Mouse (Mus musculus): ENCODE measurements around the gene Frmd4a. TPM values are rescaled to one million over a fixed set of nuclear protein-coding genes. Genes with fewer than 3 reads are reported as not detected.

Frmd4a gene
- total RNA-seq, 2 experiments from 2014 or later: 86.4 to 94.1 TPM

GRCm38 (mm10) chr2:4487280-4487679 is 469.8 kb downstream of the Frmd4a start:
- DNase-seq (ENCODE audit: low spot score in 2 of 2): peak in 1 of 2 experiments; percentile 58
- intact Hi-C loops (cut with DNase I): loop anchor here (5.0 to 10.0 kb wide), 2 partner anchors 85 to 152 kb away; no protein-coding TSS in a partner anchor

- intact Hi-C loops (cut with DNase I): loop anchor here (5.0 to 10.0 kb wide), 5 partner anchors 176 to 674 kb away; no protein-coding TSS in a partner anchor
- DNase-seq (ENCODE audit: low spot score in 2 of 2): no peak
Measured at GRCm38 (mm10) chr2:4490845-4491244, 473.3 kb downstream of the Frmd4a start.

GRCm38 (mm10) chr2:4492485-4493481 is 475.3 kb downstream of the Frmd4a start:
- intact Hi-C loops (cut with DNase I): loop anchor here (5.0 to 10.0 kb wide), 5 partner anchors 178 to 675 kb away; no protein-coding TSS in a partner anchor
- peak; percentile 84 to 86 for DNase-seq (ENCODE audit: low spot score in 2 of 2)

- intact Hi-C loops (cut with DNase I): loop anchor here (5.0 to 10.0 kb wide), 5 partner anchors 180 to 677 kb away; no protein-coding TSS in a partner anchor
- no peak for DNase-seq (ENCODE audit: low spot score in 2 of 2)
Measured at GRCm38 (mm10) chr2:4494478-4494877, 477.0 kb downstream of the Frmd4a start.

- intact Hi-C loops (cut with DNase I): loop anchor here (1.0 to 10.0 kb wide), 5 partner anchors 102 to 464 kb away; no protein-coding TSS in a partner anchor
- peak; percentile 67 to 69 for DNase-seq (ENCODE audit: low spot score in 2 of 2)
Measured at GRCm38 (mm10) chr2:4499257-4499656, 481.7 kb downstream of the Frmd4a start.

GRCm38 (mm10) chr2:4499916-4500315 is 482.4 kb downstream of the Frmd4a start:
- intact Hi-C loops (cut with DNase I): loop anchor here (1.0 to 10.0 kb wide), 6 partner anchors 101 to 465 kb away; no protein-coding TSS in a partner anchor
- peak; percentile 38 to 49 for DNase-seq (ENCODE audit: low spot score in 2 of 2)

GRCm38 (mm10) chr2:4501257-4502027 is 483.9 kb downstream of the Frmd4a start:
- intact Hi-C loops (cut with DNase I): loop anchor here (10.0 kb wide), 1 partner anchor 133 kb away; no protein-coding TSS in a partner anchor
- DNase-seq (ENCODE audit: low spot score in 2 of 2): peak in 1 of 2 experiments; percentile 47

- intact Hi-C loops (cut with DNase I): loop anchor here (10.0 kb wide), 1 partner anchor 130 kb away; no protein-coding TSS in a partner anchor
- DNase-seq (ENCODE audit: low spot score in 2 of 2): peak in 1 of 2 experiments; percentile 45
Measured at GRCm38 (mm10) chr2:4504413-4504812, 486.9 kb downstream of the Frmd4a start.

- no peak for DNase-seq (ENCODE audit: low spot score in 2 of 2)
- intact Hi-C loops (cut with DNase I): loop anchor here (10.0 kb wide), 1 partner anchor 129 kb away; no protein-coding TSS in a partner anchor
Measured at GRCm38 (mm10) chr2:4505695-4506094, 488.2 kb downstream of the Frmd4a start.

- DNase-seq (ENCODE audit: low spot score in 2 of 2): no peak
- intact Hi-C loops (cut with DNase I): loop anchor here (10.0 kb wide), 1 partner anchor 128 kb away; no protein-coding TSS in a partner anchor
Measured at GRCm38 (mm10) chr2:4506659-4507058, 489.1 kb downstream of the Frmd4a start.

- intact Hi-C loops (cut with DNase I): loop anchor here (10.0 kb wide), 1 partner anchor 127 kb away; no protein-coding TSS in a partner anchor
- no peak for DNase-seq (ENCODE audit: low spot score in 2 of 2)
Measured at GRCm38 (mm10) chr2:4507887-4508615, 490.5 kb downstream of the Frmd4a start.

GRCm38 (mm10) chr2:4508959-4509615 is 491.6 kb downstream of the Frmd4a start:
- intact Hi-C loops (cut with DNase I): loop anchor here (10.0 kb wide), 1 partner anchor 126 kb away; no protein-coding TSS in a partner anchor
- DNase-seq (ENCODE audit: low spot score in 2 of 2): no peak

GRCm38 (mm10) chr2:4509739-4510138 is 492.2 kb downstream of the Frmd4a start:
- peak in 1 of 2 experiments; percentile 38 for DNase-seq (ENCODE audit: low spot score in 2 of 2)
- intact Hi-C loops (cut with DNase I): loop anchor here (10.0 kb wide), 1 partner anchor 125 kb away; no protein-coding TSS in a partner anchor

GRCm38 (mm10) chr2:4510208-4511079 is 492.9 kb downstream of the Frmd4a start:
- intact Hi-C loops (cut with DNase I): no loop called here
- DNase-seq (ENCODE audit: low spot score in 2 of 2): no peak

GRCm38 (mm10) chr2:4511080-4511386 is 493.5 kb downstream of the Frmd4a start:
- intact Hi-C loops (cut with DNase I): no loop called here
- no peak for DNase-seq (ENCODE audit: low spot score in 2 of 2)

GRCm38 (mm10) chr2:4512607-4513006 is 495.1 kb downstream of the Frmd4a start:
- no peak for DNase-seq (ENCODE audit: low spot score in 2 of 2)
- intact Hi-C loops (cut with DNase I): no loop called here

- DNase-seq (ENCODE audit: low spot score in 2 of 2): no peak
- intact Hi-C loops (cut with DNase I): no loop called here
Measured at GRCm38 (mm10) chr2:4515910-4516309, 498.4 kb downstream of the Frmd4a start.

Measured in left cerebral cortex, postnatal 14 days (tissue).